Mouse (Mus musculus): ENCODE measurements around the gene Tlr3.
A peak's percentile ranks its signal among the peaks of the same experiment; 100 is the strongest.

The Tlr3 gene

DNA sequence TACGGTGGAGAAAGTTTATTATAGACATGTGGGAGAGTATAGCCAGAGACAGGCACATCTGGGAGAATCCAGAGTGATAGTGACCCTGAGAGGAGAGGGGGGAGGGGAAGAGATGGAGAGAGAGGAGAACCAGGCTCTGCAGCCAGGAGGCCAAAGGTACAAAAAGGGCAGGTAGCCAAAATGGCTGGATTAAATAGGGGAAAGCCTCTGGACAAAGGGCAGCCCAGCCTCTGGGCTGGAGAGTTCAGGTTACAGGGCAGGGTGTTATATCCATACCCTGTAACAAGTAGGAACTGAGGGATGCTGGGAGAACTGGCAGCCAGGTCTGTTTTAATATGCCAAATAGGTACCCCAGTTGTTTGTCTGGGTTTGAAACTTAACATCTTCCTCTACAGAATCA lies 47.7 kb downstream of the Tlr3 start:
- Histone ChIP-seq H3K4me1 (replicated peaks; ENCODE audit: low read depth, low read length) (peaks cover 3% of the 10 kb centered on the region), H3K36me3 (ENCODE audit: insufficient read depth, low read length) (no peaks in the 10 kb centered on the region), H3K4me3 (replicated peaks; ENCODE audit: low read length) (0 out of 2 replicates have a peak overlapping the region, but pooled peaks have one; percentile 35), H3K9me3 (ENCODE audit: low read length) (no peaks in the 10 kb centered on the region), H3K27me3 (ENCODE audit: insufficient read depth, low read length) (peaks cover 20% of the 10 kb centered on the region)
- no peak for TF ChIP-seq POU5F1 (IDR thresholded peaks at IDR 0.05; ENCODE audit: borderline replicate concordance, low read length)

DNA sequence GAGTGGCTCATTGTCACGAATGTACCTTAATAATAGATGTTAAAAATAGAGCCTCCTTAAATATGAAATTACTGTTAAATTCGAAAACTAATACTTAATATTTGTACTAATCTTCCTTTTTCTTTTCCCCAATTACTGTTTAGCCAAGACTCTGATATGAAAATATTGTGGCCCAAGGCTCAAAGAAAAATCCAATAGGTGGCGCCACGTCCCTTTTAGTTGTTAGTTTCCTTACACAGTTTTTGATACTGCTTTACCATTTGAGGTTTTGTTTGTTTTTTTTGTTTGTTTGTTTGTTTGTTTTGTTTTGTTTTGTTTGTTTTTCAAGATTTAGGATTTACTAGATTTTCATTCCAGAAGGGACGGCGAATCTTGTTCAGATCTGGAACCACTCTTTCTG lies 48.6 kb downstream of the Tlr3 start:
- H3K27me3 ChIP-seq (ENCODE audit: insufficient read depth, low read length): peaks cover 29% of the 10 kb centered on the region
- H3K36me3 ChIP-seq (ENCODE audit: insufficient read depth, low read length): no peaks in the 10 kb centered on the region
- no peaks in the 10 kb centered on the region for H3K9me3 ChIP-seq (ENCODE audit: low read length)
- no peak overlapping the region for H3K4me3 ChIP-seq (replicated peaks; ENCODE audit: low read length)
- TF ChIP-seq POU5F1 (IDR thresholded peaks at IDR 0.05; ENCODE audit: borderline replicate concordance, low read length) (no peak), CTCF (conservative IDR thresholded peaks at IDR 0.05; ENCODE audit: low read length) (peak; percentile 60)
- peaks cover 3% of the 10 kb centered on the region for H3K4me1 ChIP-seq (replicated peaks; ENCODE audit: low read depth, low read length)

DNA sequence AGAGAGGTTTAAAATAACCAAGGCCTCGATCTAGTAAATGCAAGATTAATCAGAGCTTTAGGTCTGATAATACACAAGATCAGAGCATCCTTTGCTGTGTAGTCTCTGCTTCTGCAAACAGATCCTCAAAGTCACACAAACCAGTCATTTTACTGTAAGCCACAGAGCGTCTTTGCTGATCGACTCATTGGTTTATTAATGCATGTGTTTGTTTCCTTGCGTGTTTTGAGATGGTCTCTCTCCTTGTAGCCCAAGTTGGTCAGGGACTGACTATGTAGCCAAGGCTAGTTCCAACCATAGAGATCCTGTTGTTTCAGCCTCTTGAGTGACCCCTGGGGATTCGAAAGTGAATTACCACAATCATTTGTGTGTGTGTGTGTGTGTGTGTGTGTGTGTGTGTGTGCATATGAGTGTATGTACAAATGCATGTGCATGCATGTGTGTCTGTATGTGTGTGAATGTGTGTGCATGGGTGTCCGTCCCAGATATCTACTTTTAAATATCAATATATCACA lies 51.7 kb downstream of the Tlr3 start:
- Histone ChIP-seq H3K27me3 (ENCODE audit: insufficient read depth, low read length) (peaks cover 33% of the 10 kb centered on the region), H3K9me3 (ENCODE audit: low read length) (no peaks in the 10 kb centered on the region), H3K4me1 (replicated peaks; ENCODE audit: low read depth, low read length) (peaks cover 3% of the 10 kb centered on the region), H3K36me3 (ENCODE audit: insufficient read depth, low read length) (no peaks in the 10 kb centered on the region), H3K4me3 (replicated peaks; ENCODE audit: low read length) (no peak overlapping the region)
- TF ChIP-seq CTCF (conservative IDR thresholded peaks at IDR 0.05; ENCODE audit: low read length) (no peak), NANOG (IDR thresholded peaks at IDR 0.05; ENCODE audit: borderline replicate concordance, low read length) (no peak), POU5F1 (IDR thresholded peaks at IDR 0.05; ENCODE audit: borderline replicate concordance, low read length) (no peak)

DNA sequence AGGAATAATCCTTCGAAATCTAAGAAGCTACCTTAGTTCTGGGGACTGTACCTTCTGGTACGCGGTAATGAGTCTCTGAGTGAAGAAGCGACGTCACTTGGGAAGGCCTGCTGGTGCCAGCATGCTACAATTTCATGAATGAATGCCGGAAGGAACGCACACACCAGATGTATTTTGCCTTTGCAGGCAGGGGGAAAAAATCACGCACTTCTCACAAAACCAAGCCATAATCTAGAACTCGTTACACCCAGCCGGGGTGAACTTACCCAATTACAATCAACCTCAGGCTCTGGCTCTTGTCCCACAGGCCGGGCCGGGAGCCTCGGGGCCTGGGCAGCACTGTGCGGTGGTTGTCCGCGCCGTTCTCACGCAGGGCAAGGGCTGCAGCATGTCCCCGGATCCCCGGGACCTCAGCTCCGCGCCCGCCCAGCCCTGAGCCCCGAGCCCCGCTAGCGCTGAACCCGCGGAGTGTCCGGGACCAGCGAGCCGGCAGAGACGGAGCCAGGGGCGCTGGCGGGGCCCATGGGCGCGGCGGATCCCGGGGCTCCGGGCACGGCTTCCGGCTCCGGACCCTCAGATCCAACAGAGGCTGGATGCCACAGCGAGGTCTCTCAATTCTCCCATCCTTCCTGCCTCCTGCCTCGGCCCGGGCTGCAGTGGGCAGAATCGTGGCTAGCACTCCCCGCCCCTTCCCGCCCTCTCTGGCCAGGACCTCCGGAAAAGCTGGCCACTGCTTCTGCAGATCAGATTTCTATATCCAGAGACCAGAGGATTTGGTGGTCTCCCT lies 52.6 kb downstream of the Tlr3 start:
- TF ChIP-seq NANOG (IDR thresholded peaks at IDR 0.05; ENCODE audit: borderline replicate concordance, low read length) (no peak), POU5F1 (IDR thresholded peaks at IDR 0.05; ENCODE audit: borderline replicate concordance, low read length) (no peak), CTCF (conservative IDR thresholded peaks at IDR 0.05; ENCODE audit: low read length) (no peak)
- no peaks in the 10 kb centered on the region for H3K9me3 ChIP-seq (ENCODE audit: low read length)
- H3K27me3 ChIP-seq (ENCODE audit: insufficient read depth, low read length): peaks cover 26% of the 10 kb centered on the region
- H3K4me3 ChIP-seq (replicated peaks; ENCODE audit: low read length): peak overlapping the region; percentile 77
- H3K36me3 ChIP-seq (ENCODE audit: insufficient read depth, low read length): no peaks in the 10 kb centered on the region
- H3K4me1 ChIP-seq (replicated peaks; ENCODE audit: low read depth, low read length): peaks cover under 1% of the 10 kb centered on the region; the same call in 1 of the 2 replicates

DNA sequence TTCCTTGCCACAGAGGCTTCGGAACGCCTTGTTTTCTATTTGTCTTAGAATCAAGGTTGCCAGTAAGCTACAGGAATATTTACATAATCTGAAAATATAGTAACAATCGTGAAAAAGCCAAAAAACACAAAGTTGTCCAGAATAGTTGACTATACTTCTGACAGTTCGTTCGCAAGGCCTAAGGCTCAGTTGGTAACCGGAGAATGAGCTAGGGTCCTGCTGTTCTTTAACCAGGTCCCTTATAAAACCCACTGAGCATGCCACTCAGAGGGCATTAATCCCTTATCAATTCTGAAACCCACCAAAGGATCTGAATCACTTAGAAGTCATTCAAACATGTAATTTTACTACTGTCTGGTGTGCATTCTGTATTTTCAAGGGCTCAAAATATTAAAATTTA lies 55.1 kb downstream of the Tlr3 start:
- H3K27me3 ChIP-seq (ENCODE audit: insufficient read depth, low read length): peaks cover 26% of the 10 kb centered on the region
- H3K36me3 ChIP-seq (ENCODE audit: insufficient read depth, low read length): no peaks in the 10 kb centered on the region
- H3K9me3 ChIP-seq (ENCODE audit: low read length): peaks cover 9% of the 10 kb centered on the region
- TF ChIP-seq CTCF (conservative IDR thresholded peaks at IDR 0.05; ENCODE audit: low read length): no peak
- no peak for TF ChIP-seq POU5F1 (IDR thresholded peaks at IDR 0.05; ENCODE audit: borderline replicate concordance, low read length)
- TF ChIP-seq NANOG (IDR thresholded peaks at IDR 0.05; ENCODE audit: borderline replicate concordance, low read length): no peak
- no peak overlapping the region for H3K4me3 ChIP-seq (replicated peaks; ENCODE audit: low read length)
- no peaks in the 10 kb centered on the region for H3K4me1 ChIP-seq (replicated peaks; ENCODE audit: low read depth, low read length)
